10 mouse cellular contexts compared by ENCODE assay signal in the genomic region with DNA sequence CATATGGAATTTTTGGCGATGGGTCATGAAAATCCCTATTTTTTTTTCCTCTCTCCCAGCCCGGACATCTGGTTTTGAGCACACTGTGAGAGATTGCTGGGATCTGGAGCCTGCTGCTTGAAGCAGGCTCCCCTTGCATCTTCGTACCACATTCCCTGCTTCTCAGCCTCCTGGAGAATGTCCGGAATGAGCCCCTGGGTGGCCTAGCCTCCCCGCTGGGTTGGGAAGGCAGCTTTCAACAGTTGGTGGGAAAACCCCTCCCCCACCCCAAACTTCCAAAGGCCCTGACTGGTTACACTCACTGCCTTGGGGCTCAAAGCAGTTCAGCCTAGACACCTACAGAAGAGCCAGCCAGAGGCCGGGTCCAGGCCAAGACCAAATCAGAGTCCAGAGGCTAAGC. TPM values are rescaled to one million over a fixed set of nuclear protein-coding genes. Genes with fewer than 3 reads are reported as not detected.
DNase-seq lines count a peak whose midpoint lies in the region; ATAC-seq and TF ChIP-seq lines count a peak whose summit lies in the region.
"Had no signal": no experiment of that assay in that cellular context is flagged by ENCODE, and none has a peak within 500 bp of the region (broad histone marks: within the 10 kb centered on the region; RNA-seq: fewer than 3 reads in every experiment).

No protein-coding gene starts in this region.

- peaks cover 27% of the 10 kb centered on the region for H3K4me1 ChIP-seq in hindbrain, embryonic 12.5 days
- peaks cover 12% of the 10 kb centered on the region for H3K4me1 ChIP-seq in hindbrain, embryonic 14.5 days (replicated peaks; ENCODE audit: control insufficient read depth, insufficient read depth, low read length)
- peaks cover 6% of the 10 kb centered on the region for H3K4me1 ChIP-seq in ES-Bruce4 (ENCODE audit: control insufficient read depth, insufficient read depth, low read length)
- peaks cover 47% of the 10 kb centered on the region for H3K4me1 ChIP-seq in limb, embryonic 10.5 days

- no peak overlapping the region for H3K9ac ChIP-seq in hindbrain, embryonic 12.5 days
- no peak overlapping the region for H3K9ac ChIP-seq in hindbrain, embryonic 14.5 days
- H3K9ac ChIP-seq in ES-Bruce4 (ENCODE audit: low read depth, poor library complexity, severe bottlenecking): no peak overlapping the region
- H3K9ac ChIP-seq: midbrain, embryonic 13.5 days had no signal

- H3K36me3 ChIP-seq in hindbrain, embryonic 12.5 days: no peaks in the 10 kb centered on the region
- no peaks in the 10 kb centered on the region for H3K36me3 ChIP-seq in hindbrain, embryonic 14.5 days (replicated peaks; ENCODE audit: control insufficient read depth, insufficient read depth)
- no peaks in the 10 kb centered on the region for H3K36me3 ChIP-seq in ES-Bruce4 (ENCODE audit: control insufficient read depth, insufficient read depth, low read length, poor library complexity, severe bottlenecking)
- H3K36me3 ChIP-seq in limb, embryonic 10.5 days: no peaks in the 10 kb centered on the region
- H3K36me3 ChIP-seq: midbrain, embryonic 13.5 days had no signal

- 18% methylated on average over 6 of the region's 6 CpGs for WGBS in hindbrain, embryonic 12.5 days
- WGBS in hindbrain, embryonic 14.5 days: 24% methylated on average over 6 of the region's 6 CpGs
- 6% methylated on average over 6 of the region's 6 CpGs for WGBS in limb, embryonic 10.5 days

- H3K4me3 ChIP-seq in hindbrain, embryonic 12.5 days: no peak overlapping the region
- H3K4me3 ChIP-seq in hindbrain, embryonic 14.5 days (replicated peaks; ENCODE audit: low read length): no peak overlapping the region
- no peak overlapping the region for H3K4me3 ChIP-seq in ES-Bruce4 (ENCODE audit: low read depth, low read length)
- H3K4me3 ChIP-seq in limb, embryonic 10.5 days: peak overlapping the region; percentile 10; the same call in 1 of the 2 replicates
- H3K4me3 ChIP-seq: midbrain, embryonic 13.5 days had no signal

- H3K4me2 ChIP-seq in hindbrain, embryonic 12.5 days (replicated peaks): no peak overlapping the region
- no peak overlapping the region for H3K4me2 ChIP-seq in hindbrain, embryonic 14.5 days (replicated peaks)
- H3K4me2 ChIP-seq: midbrain, embryonic 13.5 days had no signal

- no peak for DNase-seq in hindbrain, embryonic 14.5 days (ENCODE audit: low spot score)
- DNase-seq in embryo, embryonic 11 days: peak; percentile 85
- DNase-seq in limb, embryonic 10.5 days (ENCODE audit: low spot score): peak; percentile 75
- no peak for DNase-seq in urinary bladder, postnatal 25 days (ENCODE audit: low spot score)
- DNase-seq in adrenal gland, adult 18-20 months (ENCODE audit: low spot score in 2 of 2): no peak
- DNase-seq: spleen, adult 18-20 months had no signal

- TF ChIP-seq CTCF in ES-Bruce4 (IDR thresholded peaks at IDR 0.05; ENCODE audit: low read depth, low read length): no peak

- peak; percentile 96 for TF ChIP-seq EP300 in ES-Bruce4 (IDR thresholded peaks at IDR 0.05; ENCODE audit: insufficient read depth, low read depth, low read length)

- ATAC-seq in hindbrain, embryonic 12.5 days (ENCODE audit: low FRiP score): no peak
- no peak for ATAC-seq in hindbrain, embryonic 14.5 days (ENCODE audit: low FRiP score)
- ATAC-seq in cerebellum, adult (ENCODE audit: insufficient number of reproducible peaks, low FRiP score, low TSS enrichment): no peak
- ATAC-seq: midbrain, embryonic 13.5 days had no signal

- TF ChIP-seq POLR2A in ES-Bruce4 (IDR thresholded peaks at IDR 0.05; ENCODE audit: insufficient read depth, low read length): no peak

- peak overlapping the region; percentile 55 for H3K27ac ChIP-seq in hindbrain, embryonic 12.5 days
- no peak overlapping the region for H3K27ac ChIP-seq in hindbrain, embryonic 14.5 days
- peak overlapping the region; percentile 9; the same call in 1 of the 2 replicates for H3K27ac ChIP-seq in ES-Bruce4 (ENCODE audit: insufficient read depth, low read length)
- peak overlapping the region; percentile 77 for H3K27ac ChIP-seq in limb, embryonic 10.5 days
- H3K27ac ChIP-seq: midbrain, embryonic 13.5 days had no signal

- H3K9me3 ChIP-seq in hindbrain, embryonic 12.5 days (replicated peaks): no peaks in the 10 kb centered on the region
- no peaks in the 10 kb centered on the region for H3K9me3 ChIP-seq in hindbrain, embryonic 14.5 days (ENCODE audit: control insufficient read depth, low read length)
- H3K9me3 ChIP-seq in ES-Bruce4 (replicated peaks; ENCODE audit: control insufficient read depth, insufficient read depth, low read length, poor library complexity, severe bottlenecking): no peaks in the 10 kb centered on the region
- no peaks in the 10 kb centered on the region for H3K9me3 ChIP-seq in limb, embryonic 10.5 days (replicated peaks)
- H3K9me3 ChIP-seq: midbrain, embryonic 13.5 days had no signal

- H3K27me3 ChIP-seq in hindbrain, embryonic 12.5 days: 0 out of 2 replicates have a peak, but pooled peaks cover 5% of the 10 kb centered on the region
- H3K27me3 ChIP-seq in hindbrain, embryonic 14.5 days (ENCODE audit: control insufficient read depth, insufficient read depth, low read length): peaks cover 5% of the 10 kb centered on the region; the same call in 1 of the 2 replicates
- H3K27me3 ChIP-seq in ES-Bruce4 (ENCODE audit: control insufficient read depth, insufficient read depth, low read length, poor library complexity, severe bottlenecking): no peaks in the 10 kb centered on the region
- H3K27me3 ChIP-seq in limb, embryonic 10.5 days (ENCODE audit: low read depth, poor library complexity, severe bottlenecking): 0 out of 2 replicates have a peak, but pooled peaks cover 9% of the 10 kb centered on the region

RNA-seq across cellular contexts. Expression of gene Ncor2, which starts 5.8 kb away (rescaled TPM):
- 30.2 and 31.0 TPM in 2 replicates for polyA plus RNA-seq in hindbrain, embryonic 12.5 days (2016; fragmentation: Nextera tagmentation; extraction: Ambion mirVana)
- 26.0 and 27.4 TPM in 2 replicates for polyA plus RNA-seq in hindbrain, embryonic 14.5 days (2014; fragmentation: Nextera tagmentation; extraction: Ambion mirVana)
- polyA plus RNA-seq in ES-Bruce4 (2011; ENCODE audit: insufficient read depth, insufficient read length, low read depth, missing spikeins): 57.5 and 62.9 TPM in 2 replicates
- polyA plus RNA-seq in limb, embryonic 10.5 days (2016; fragmentation: Nextera tagmentation; extraction: Ambion mirVana): 22.4 and 26.8 TPM in 2 replicates
- 100 to 1,000 TPM; 195 to 242 TPM for total RNA-seq in adrenal gland, adult 18-20 months (2021)

Comparison
In these comparisons a context has a peak if more than half of its experiments do, and no peak if none do; other contexts are left out.
1. DNase-seq: peak in embryo, embryonic 11 days (single experiment) and limb, embryonic 10.5 days (single experiment); none in hindbrain, embryonic 14.5 days (single experiment), urinary bladder, postnatal 25 days (single experiment) and adrenal gland, adult 18-20 months (0 of 2).